Mouse (Mus musculus) R1 (cell line): ENCODE measurements at regions not wholly inside any gene's neighbourhood (a gene's known extent, or its start where the extent isn't known, plus 50 kb on each side); places are given as distances from the start of the nearest gene placed in this dataset.
A peak's percentile ranks its signal among the peaks of the same experiment; 100 is the strongest.

Source experiments
- DNase-seq: peaks from one replicate; pipeline ENCODE4 v3.0.0-alpha.2; 2018; ENCODE audit warnings: low read depth, low spot score

DNA sequence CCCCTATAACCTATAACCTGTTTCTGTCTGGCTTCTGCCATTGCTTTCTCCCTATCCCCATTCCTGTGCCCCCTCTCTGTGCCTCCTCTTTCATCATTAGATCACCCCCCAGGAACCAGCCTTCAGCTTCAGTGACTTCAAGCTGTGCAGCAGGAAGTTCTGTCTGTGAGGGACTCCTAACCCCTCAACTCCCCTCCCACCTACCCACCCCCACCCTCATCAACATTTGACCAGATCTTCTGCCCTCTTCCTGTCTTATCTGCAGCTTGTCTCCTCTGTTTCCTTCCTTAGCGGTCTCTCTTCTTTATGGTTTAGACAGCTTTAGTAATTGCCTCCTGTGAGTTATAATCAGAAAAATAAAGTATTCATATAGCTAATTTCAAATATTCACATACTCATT is 266.6 kb upstream of the Gm765 start:
- peak; percentile 4 for DNase-seq

DNA sequence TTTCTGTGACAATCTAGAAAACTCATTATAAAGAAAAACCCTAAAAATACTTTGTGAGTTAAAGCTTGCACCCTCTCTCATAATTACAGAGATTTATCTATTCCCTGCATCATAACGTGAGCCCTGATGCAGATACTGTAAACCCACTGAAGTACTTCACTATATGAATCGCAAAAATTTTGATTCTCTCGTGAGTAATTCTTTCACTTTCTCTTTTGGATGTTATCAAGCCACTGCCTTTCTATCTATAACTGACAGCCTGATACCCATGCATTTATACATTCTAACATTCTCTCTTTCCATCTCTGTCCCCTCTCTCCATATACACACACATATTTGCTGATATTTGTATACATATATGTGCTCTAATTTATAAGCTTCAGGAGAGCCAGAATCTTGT is 264.1 kb upstream of the Gm765 start:
- DNase-seq = no peak

GRCm38 (mm10) chr6:98597612-98598011 is 255.1 kb upstream of the Gm765 start:
- no peak for DNase-seq

DNA sequence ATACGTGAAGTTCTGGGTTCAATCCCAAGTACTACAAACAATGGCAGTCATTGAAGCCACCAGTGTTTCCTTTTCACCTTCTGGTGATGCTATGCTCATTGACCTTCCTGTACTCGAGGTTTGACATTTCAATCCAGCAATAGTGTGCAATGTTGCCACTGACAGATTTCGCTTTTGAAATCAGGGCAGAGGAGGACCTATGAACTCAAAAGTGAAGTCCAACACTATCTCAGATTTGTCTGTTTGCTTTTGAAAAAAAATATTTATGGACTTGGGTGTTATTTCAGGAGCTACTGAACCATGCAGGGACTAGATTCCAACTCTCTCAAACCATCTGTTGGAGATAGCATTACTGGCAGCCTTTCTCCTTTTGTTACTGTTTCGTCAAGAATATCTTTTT is 248.4 kb upstream of the Gm765 start:
- no peak for DNase-seq

DNA sequence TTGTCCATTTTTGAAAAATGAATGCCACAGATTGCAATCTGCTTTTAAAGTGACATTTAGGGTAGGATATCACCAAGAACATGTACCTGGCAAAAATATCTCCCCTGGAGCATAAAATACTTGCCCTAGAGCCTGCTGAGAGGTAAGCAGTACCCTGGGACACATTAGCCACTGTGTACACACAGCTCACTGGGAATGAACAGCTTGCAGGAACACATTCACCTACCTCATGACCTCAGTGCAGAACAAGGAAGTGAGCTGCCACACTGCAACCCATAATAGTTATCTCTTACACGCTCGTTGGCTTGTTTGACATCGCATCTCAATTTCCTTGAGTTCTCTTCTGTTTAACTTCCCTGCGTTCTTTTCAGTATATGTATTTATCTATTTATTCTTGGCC is 246.4 kb upstream of the Gm765 start:
- no peak for DNase-seq

DNA sequence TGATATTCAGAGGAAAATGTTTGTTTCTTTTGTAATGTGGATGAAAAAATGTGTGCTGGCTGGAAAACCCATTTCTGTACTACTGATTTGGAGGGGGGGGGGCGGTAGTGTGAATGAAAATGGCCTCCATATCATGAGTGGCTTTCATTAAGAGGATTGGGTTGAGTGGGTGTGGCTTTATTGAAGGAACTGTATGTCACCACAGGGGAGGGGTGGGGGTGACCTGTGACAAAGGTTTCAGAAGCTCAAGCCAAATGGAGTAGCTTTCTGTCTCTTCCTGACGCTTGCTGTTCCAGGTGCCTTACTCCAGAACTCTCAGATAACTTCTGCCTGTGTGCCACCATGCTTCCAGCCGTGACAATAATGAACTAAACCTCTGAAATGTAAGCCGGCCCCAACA is 242.0 kb upstream of the Gm765 start:
- peak; percentile 50 for DNase-seq

DNA sequence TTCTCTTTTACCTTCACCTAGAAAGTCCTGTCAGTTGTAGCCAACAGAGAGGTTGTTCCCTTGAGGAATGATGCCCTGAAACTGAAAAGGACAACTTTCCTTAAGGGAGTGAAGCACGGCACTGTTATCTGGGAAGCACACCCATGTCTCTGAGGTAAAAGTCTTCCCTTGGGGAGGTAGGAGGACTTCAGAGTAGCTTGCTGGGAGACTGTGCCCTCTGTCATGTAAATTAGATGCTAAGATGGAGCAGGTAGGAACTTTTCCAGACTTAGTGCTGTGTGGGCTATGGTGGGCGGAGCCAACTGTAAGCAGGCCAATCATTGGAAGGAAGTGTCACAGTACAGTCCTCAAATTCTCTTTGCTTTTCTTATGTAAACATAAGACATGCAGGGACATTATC is 240.3 kb upstream of the Gm765 start:
- peak; percentile 90 for DNase-seq

DNA sequence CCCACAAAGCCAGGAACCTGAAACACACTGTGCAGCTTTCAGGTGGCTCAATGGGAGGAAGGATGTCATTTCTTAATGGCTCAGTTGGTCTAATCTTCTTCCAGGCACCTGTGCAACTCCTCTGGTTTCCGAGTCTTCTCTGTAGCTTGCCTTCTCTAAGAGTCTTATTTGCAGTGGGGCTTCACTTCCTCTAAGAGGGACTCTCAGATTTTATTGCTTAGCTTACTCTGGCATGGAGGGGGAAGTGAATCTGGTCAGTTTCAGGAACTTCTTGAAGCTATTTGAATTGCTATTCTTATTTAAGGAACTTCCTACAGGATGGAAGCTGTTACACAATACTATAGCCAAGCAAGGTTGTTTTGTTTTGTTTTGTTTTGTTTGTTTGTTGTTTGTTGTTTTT is 232.7 kb upstream of the Gm765 start:
- no peak for DNase-seq

GRCm38 (mm10) chr6:98555702-98556101 is 213.1 kb upstream of the Gm765 start:
- DNase-seq = no peak

GRCm38 (mm10) chr6:98553922-98554321 is 211.4 kb upstream of the Gm765 start:
- DNase-seq = no peak

- no peak for DNase-seq
Observed at GRCm38 (mm10) chr6:98551781-98552180, 209.2 kb upstream of the Gm765 start.

- peak; percentile 29 for DNase-seq
Observed at GRCm38 (mm10) chr6:98526882-98527440, 184.4 kb upstream of the Gm765 start.

GRCm38 (mm10) chr6:98525286-98525685 is 182.7 kb upstream of the Gm765 start:
- peak; percentile 59 for DNase-seq

DNA sequence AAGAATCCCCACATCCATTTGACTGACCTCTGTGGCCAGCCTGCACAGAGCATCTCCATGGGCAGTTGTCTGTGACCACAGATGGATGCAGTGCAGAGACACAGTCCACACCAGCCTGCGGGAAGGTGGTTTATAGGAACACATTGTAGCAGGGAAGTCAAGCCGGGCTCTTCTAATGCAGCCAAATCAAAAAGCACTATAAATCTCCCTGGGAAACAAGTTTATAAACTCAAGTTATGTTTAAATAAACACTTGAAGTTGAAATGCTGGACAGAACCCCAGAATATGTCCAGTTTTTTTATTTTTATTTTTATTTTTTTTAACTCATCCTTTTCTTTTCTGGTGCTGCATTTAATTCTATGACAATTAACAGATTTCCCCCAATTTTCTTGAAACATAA is 182.1 kb upstream of the Gm765 start:
- DNase-seq = no peak

DNA sequence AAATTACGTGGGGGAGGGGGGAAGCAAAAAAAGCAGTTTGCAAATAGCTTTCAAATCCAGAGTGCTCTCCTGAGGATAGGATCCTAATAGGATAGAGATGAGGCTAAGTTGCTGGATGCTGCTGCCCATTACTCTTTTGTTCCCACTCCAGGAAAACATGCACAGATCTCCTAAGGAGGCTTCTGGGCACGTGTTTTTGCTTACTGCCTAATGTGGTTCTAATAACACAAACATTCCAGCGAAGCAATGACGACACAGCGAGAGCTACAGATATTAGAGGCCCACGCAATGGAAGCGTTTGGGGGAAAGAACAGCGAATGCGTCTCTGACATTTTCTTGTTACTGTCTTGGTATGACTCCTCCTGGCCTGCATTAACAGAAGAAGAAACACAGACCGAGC is 179.0 kb upstream of the Gm765 start:
- DNase-seq = no peak

GRCm38 (mm10) chr6:98514826-98515225 is 172.3 kb upstream of the Gm765 start:
- DNase-seq = no peak

DNA sequence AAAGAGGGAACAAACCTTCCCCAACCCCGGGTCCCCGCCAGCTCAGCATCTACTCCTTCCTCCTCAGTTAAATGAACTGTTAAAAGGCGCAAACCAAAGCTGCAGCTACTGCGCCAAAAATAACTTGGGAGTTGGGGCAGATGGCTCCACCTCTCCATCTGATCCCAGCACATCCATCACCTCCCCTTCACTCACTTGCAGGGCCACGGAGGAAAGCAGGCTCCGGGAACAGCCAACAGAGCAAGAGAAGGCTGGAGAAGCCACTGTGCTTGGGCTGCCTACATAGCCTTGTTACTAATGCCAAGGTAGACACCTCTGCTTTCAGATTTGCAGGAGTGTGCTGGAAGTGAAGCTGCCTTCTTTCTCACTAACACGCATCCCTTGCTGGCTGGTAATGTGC is 171.8 kb upstream of the Gm765 start:
- DNase-seq = no peak

DNA sequence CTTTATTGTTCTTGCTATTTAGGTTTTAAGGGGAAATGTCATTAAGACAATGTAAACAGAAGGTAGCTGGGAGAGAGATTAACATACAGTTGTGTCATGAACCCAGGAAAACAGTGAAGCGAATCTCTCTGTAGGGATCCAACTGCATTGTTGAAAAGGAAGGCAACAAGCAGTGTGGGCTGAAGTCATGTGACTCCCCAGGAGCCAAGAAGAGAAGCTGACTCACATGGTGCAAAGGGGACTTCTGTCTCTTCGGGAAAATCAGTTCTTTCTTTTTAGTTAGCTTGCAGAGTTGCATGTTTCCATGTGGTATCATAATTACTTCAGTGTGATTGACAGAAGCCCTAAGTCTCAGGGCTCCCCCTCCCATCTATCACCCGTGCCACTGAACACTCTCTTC is 170.7 kb upstream of the Gm765 start:
- no peak for DNase-seq

- DNase-seq = no peak
Observed at GRCm38 (mm10) chr6:98502726-98503125, 160.2 kb upstream of the Gm765 start.

DNA sequence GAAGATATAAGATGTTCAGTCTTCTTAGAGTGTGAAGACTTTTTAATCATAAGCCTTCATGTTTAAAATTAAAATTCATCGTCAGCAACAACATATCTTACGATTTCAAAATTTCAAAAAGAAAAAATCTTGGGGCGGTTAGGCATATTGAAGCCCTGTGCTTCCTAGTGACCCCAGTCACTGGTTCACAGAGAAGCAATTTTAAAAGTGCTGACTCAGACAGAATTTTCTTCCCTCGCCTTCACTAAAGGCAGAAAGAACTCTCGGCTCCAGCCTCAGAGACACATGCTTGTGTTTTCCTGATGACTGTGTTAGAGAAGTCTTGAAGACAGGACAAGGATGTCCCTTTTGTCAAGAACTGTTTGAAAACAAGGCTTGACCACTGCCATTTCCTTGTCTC is 157.2 kb upstream of the Gm765 start:
- DNase-seq = no peak

GRCm38 (mm10) chr6:98486626-98487025 is 144.1 kb upstream of the Gm765 start:
- no peak for DNase-seq

- DNase-seq = peak; percentile 80
Observed at GRCm38 (mm10) chr6:98483319-98484123, 141.0 kb upstream of the Gm765 start.

GRCm38 (mm10) chr6:98482319-98482718 is 139.8 kb upstream of the Gm765 start:
- peak; percentile 29 for DNase-seq

- DNase-seq = no peak
Observed at GRCm38 (mm10) chr6:98467563-98467962, 125.0 kb upstream of the Gm765 start.
